Mouse (Mus musculus) olfactory bulb, adult 2 months (tissue): ENCODE results near the gene Fndc10.

ENCODE experiments used
- CTCF ChIP-seq: fragments of 200-500 bp; IDR thresholded peaks from 2 replicates; pipeline ENCODE4 v1.5.1; 2012; ENCODE audit warnings: low read depth, mild to moderate bottlenecking, low read length, moderate library complexity; ENCODE audit not compliant: insufficient read depth
- POLR2A ChIP-seq: fragments of 200-500 bp; IDR thresholded peaks from 2 replicates; pipeline ENCODE4 v1.6.1; 2012; ENCODE audit warnings: mild to moderate bottlenecking, low read depth, low read length, moderate library complexity; ENCODE audit not compliant: insufficient read depth

GRCm38 (mm10) chr4:155690571-155691375 lies 3.4 kb upstream of the Fndc10 start:
- TF ChIP-seq POLR2A: no peak
- no peak for TF ChIP-seq CTCF
